Mouse (Mus musculus): ENCODE measurements at regions not wholly inside any gene's neighbourhood (a gene's known extent, or its start where the extent isn't known, plus 50 kb on each side); places are given as distances from the start of the nearest gene placed in this dataset.

GRCm38 (mm10) chr11:22438441-22439066 is 73.3 kb upstream of the Tmem17 start:
- TF ChIP-seq POLR2A (IDR thresholded peaks at IDR 0.05; ENCODE audit: insufficient read depth, low read length) (no peak), CTCF (IDR thresholded peaks at IDR 0.05; ENCODE audit: low read depth, low read length) (no peak)
